Mouse (Mus musculus) c-Kit-positive CD71-negative TER-119-negative erythroid progenitor cells, embryonic 14.5 days (primary cell): ENCODE results near the gene Gm7978.
"Not testable (repeated sequence)": the region's sequence is repeated elsewhere in the genome, so short reads cannot be mapped to it uniquely, and the experiment has no call there.

ENCODE experiments used
- DNase-seq: peaks from one replicate; pipeline ENCODE4 v3.0.0-alpha.2; 2013; ENCODE audit warnings: low read depth

The Gm7978 gene

GRCm38 (mm10) chr5:95736073-95736472, at the start of gene Gm7978:
Gene Gm7978 (minus strand): TSS chr5:95736173.
- not testable (repeated sequence) for DNase-seq

GRCm38 (mm10) chr5:95775690-95776089, 39.7 kb upstream of the Gm7978 start, which contains the start of gene E330014E10Rik:
Gene E330014E10Rik (plus strand): TSS chr5:95775990.
- not testable (repeated sequence) for DNase-seq

GRCm38 (mm10) chr5:95741714-95742113, 5.7 kb upstream of the Gm7978 start, which contains the start of gene Gm7982:
Gene Gm7982 (plus strand): TSS chr5:95742014.
- not testable (repeated sequence) for DNase-seq
